Mouse (Mus musculus) adrenal gland, postnatal 14 days (tissue): ENCODE results near the gene Mpv17. TPM values are rescaled to one million over a fixed set of nuclear protein-coding genes. Genes with fewer than 3 reads are reported as not detected.

ENCODE experiments used
- DNase-seq: peaks from one replicate; pipeline ENCODE4 v3.0.0; 2021; ENCODE audit warnings: mixed read lengths
- total RNA-seq: library from RNA; stranded (reverse); gene quantifications from 2 replicates; pipeline ENCODE4 v1.2.3, GENCODE M21; 2021

Gene Mpv17
- total RNA-seq, 1 experiment from 2014 or later = 46.4 TPM

DNA sequence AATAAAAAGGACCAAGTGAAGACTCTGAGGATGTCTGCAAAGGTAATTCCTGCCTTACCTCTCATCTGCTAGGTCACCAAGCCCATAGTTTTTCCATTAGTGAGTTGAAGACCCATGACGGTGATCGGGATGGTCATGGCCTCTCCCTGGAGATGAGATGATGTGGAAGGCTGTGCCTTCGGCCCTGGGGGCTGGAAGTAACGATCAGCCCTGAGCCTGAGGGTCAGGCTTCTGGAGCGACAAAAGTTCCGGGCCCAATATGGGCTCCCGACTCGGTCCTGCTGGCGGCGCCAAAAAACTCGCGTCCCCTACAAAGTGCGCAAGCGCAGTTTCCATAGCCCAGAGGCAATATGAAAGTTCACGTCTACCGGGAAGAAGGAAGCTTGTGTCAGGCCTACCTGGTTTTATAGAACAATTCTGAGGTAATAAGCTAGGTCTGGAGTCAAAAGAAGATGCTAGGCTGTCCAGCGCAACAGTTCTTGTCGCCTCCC, 46.0 kb downstream of the Mpv17 start, which contains the start of gene Slc30a3:
Gene Slc30a3, minus strand, starts transcription at position 238 of the 491 bp plus-strand sequence.
- DNase-seq = no peak

DNA sequence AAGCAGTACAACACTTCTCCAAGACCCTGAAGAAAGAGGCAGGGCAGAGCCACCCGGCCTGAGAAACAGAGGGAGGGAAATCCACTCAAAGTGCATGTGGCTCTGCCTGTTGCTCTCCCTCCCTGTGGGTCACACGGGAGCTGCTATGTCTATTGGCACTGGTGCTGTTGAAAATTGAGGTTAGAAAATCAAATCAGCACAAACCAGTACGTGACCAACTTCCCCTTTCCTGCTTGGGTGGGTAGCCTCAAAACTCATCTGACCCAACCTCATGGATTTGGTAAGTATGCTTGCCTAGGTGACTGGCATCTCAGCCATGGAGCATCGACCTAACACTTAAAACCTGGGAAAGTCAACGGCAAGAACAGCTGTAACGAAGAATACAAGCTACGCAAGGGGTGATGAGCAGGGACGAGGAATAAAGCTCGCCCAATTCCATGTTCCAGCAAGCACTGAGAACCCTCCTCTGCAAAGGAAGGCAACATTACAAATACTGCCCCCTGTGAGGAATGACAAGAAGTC, 48.2 kb downstream of the Mpv17 start, which contains the start of gene Dnajc5g:
Gene Dnajc5g, plus strand, starts transcription at position 472 of the 522 bp plus-strand sequence.
- DNase-seq = no peak

DNA sequence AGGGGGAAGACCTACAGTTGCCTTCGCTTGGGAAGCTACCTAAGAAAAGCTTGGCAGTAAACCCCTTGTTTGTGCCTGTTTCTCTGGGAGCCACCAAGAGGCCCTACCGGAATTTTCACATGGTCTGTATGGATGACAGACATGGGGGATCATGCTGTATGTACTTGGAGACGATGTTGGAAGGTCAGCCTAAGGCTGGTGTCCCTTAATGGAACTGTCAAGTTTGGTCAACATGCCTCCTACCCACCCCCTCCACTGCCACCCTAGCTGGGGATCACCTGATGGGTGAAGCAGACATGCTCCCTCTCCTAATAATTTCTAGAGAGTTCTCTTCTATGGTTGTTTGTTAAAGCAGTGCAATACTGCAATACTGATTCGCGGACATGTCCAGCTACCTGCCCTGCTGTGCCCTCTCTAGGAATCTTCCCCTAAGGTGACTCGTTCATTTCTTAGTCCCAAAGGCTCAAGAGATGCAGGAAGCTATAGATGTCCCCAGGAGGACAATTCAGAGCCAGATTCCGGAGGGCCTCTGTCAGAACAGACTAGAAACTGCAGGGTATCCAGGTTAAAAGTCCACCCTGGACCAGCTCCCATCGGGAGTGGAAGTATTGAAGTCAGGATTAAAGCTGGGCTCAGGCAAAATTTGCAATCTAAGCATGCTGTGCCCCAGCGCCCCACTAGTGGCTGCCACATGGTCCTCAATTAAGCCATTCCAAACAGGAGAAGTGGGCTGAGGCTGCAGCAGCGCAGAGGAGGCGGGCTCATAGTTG, 58.2 kb downstream of the Mpv17 start:
- no peak for DNase-seq

DNA sequence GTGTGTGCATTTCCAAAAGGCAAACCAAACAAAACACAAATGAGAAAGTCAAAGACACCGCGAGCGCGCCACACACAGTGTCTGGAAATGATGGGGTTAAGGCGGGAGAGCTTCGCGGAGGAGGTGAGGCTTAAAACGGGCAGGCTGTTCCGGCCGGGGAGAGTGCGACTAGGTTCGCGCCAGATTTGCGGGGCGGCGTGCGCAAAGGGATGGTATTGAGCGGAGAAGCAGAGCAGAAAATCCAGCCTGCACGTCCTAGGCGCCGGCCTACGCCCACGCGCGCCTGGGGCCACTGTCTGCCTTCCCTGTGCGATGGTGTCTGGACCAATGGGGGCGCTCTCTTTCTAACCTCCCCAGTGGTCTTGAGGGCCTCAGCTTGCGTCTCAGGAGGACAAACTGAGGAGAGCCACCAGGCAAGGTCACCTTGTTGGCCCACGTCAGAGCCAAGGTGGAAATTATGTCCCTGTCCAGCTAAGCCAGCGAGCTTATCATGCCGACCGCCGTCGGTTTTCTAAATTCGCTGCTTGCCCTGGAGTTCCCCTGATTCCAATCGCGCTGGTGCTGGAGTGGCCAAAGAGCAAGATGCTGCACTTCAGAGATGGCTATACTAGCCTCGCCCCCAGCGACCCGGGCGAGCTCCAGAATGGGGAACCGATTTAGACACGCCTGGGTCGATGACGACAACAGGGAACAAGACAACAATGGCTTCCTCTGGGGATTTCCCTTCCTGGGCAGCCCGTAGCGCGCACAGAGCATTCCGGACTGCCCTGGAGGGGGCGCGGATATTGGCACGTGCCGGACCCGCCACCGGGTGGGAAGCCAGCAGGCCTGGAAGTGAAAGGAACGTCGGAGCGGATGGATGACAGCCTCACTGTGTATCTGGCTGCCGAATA, 59.0 kb downstream of the Mpv17 start:
- DNase-seq = peak; percentile 73

DNA sequence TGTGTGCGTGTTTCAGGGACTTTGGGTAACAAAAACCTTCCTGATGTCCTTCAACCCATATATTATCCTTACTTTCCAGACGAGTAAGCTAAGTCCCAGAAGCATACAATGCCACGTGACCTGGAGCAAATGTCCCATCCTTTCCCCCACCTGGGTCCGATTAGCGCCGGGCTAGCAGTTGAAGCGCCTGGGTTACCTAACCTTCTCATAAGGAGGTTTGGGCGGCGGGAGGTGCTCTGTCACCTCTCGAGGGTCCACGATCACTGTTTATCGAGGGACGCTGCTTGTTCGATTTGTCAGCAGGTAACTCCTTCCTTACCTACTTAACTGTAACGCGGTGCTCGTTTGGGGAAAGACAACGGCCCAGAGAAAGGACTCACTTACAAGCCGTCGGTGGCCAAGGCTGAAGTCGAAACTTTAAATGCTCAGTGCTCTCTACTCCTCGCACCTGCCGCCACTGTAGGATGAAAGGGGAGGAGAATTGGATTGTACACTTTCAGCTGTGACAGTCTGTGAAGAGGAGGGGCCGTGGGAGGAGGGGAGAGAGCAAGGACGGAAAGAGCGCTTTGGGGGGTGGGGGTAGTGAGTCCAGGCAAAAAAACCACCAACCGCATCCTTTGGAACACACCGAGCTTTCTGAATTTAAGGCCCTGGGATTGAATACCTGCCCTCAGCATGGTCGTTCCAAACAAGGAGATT, 59.8 kb downstream of the Mpv17 start:
- DNase-seq = no peak

DNA sequence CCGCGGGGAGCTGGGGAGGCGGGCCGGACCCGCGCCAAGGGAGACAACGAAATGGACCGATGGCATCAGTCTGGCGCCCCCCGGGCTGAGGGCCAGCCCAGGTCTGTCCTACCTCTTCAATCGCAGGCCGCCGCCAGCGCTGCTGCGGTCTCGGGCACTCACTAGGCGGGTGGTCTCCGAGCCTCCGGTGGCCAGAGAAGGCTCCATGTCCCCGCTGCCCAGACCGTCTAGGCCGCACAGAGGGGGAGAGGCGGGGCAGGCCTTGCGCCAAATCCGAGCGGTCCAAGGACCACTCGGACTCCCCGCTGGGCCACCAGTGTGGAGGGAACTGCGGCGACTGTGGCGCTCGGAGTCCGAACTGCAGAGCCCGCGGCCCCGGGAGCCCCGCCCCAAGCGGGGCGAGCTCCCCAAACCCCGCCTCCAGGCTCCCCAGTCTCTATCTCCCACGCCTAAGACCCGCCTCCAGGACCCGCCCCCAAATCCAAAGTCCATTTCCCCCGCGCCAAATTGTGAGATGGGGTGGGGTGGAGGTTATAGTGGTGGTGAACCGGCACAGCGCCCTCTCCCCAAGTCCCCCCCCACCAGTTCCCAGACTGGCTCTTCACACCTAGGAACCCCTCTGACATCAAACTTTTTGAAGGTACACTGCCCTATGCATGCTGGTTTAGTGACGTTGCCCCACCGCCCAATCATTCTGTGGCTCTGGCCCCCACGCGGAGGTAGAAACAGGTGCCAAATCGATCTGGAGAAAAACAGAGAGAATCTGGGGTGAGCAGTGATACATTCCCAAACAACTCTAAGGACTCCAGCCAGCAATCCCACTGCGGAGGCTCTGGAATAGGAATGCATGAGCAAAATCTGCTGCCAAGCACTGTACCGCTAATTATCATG, 60.7 kb downstream of the Mpv17 start:
- peak; percentile 44 for DNase-seq

DNA sequence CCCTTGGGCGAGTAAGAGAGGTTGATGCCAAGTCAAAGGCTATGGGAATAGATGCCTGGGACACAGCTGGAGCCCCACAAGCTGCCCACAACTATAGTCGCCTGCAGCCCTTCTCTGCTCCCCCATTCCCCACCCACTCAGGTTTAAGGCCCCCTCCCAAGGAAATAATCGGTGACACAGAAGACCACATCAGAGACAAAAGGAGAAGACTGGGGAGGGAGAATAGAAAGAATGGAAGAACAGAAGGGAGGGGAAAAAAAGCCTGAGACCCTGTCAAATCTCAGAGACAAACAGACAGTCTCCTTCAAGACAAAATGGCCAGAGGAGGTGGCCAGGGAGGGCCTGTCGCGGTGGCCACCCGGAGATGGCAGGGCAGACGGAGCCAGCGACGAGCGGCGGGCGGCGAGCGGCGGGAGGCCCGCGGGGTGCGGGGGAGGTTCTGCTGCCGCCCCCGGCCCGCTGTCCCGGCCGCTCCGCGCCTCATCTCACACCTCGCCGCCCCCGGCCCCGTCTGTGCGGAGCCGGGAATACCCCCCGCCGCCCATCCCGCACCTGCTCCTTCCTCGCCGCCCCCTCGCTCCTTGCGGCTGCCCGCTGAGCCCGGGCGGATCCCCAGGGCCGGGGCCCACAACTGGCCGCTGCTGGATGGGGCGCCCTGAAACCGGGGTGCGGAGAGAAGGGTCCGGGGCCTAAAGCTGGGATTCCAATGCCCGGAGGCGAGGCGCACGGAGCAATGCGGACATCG, 61.6 kb downstream of the Mpv17 start:
- DNase-seq = no peak

Other genes starting within 250 kb of the Mpv17 start
- gene Ost4, start 246.5 kb downstream of the Mpv17 start, total RNA-seq = 210 and 212 TPM in 2 replicates
- gene Emilin1, start 240.8 kb downstream of the Mpv17 start, total RNA-seq = 46.2 and 51.0 TPM in 2 replicates
- gene Khk, start 232.8 kb downstream of the Mpv17 start, total RNA-seq = 48.4 and 70.5 TPM in 2 replicates
- 0.56 and 0.86 TPM in 2 replicates for gene Cgref1, start 208.7 kb downstream of the Mpv17 start, total RNA-seq
- 117 and 128 TPM in 2 replicates for gene Preb, start 193.9 kb downstream of the Mpv17 start, total RNA-seq
- gene Tcf23, start 185.6 kb downstream of the Mpv17 start, total RNA-seq = 1.1 and 1.2 TPM in 2 replicates
- gene Atraid, start 105.9 kb downstream of the Mpv17 start, total RNA-seq = 116 and 121 TPM in 2 replicates
- gene Slc5a6, start 105.3 kb downstream of the Mpv17 start, total RNA-seq = 19.7 and 24.0 TPM in 2 replicates
- 31.0 and 37.3 TPM in 2 replicates for gene Cad, start 99.5 kb downstream of the Mpv17 start, total RNA-seq
- gene Dnajc5g, start 48.0 kb downstream of the Mpv17 start, total RNA-seq = not detected in 2 replicates
- gene Slc30a3, start 46.0 kb downstream of the Mpv17 start, total RNA-seq = 0.49 and 0.74 TPM in 2 replicates
- not detected in 2 replicates for gene Trim54, start 37.5 kb downstream of the Mpv17 start, total RNA-seq
- gene Ucn, start 15.4 kb downstream of the Mpv17 start, total RNA-seq = not detected in 2 replicates
- 1.7 and 1.9 TPM in 2 replicates for gene Gm29609, start 25.7 kb upstream of the Mpv17 start, total RNA-seq
- gene Gtf3c2, start 25.9 kb upstream of the Mpv17 start, total RNA-seq = 54.3 and 58.6 TPM in 2 replicates
- 85.0 and 95.4 TPM in 2 replicates for gene Snx17, start 39.0 kb upstream of the Mpv17 start, total RNA-seq
- 42.7 and 64.9 TPM in 2 replicates for gene Eif2b4, start 39.2 kb upstream of the Mpv17 start, total RNA-seq
- gene Zfp513, start 48.1 kb upstream of the Mpv17 start, total RNA-seq = 25.8 and 27.9 TPM in 2 replicates
- gene Ppm1g, start 66.4 kb upstream of the Mpv17 start, total RNA-seq = 117 and 121 TPM in 2 replicates
- gene Nrbp1, start 86.6 kb upstream of the Mpv17 start, total RNA-seq = 79.7 and 87.7 TPM in 2 replicates
- not detected in 2 replicates for gene Gm9970, start 87.0 kb upstream of the Mpv17 start, total RNA-seq
- 2.7 and 4.8 TPM in 2 replicates for gene Krtcap3, start 97.4 kb upstream of the Mpv17 start, total RNA-seq
- 36.0 and 41.5 TPM in 2 replicates for gene Ift172, start 136.9 kb upstream of the Mpv17 start, total RNA-seq
- gene Fndc4, start 141.8 kb upstream of the Mpv17 start, total RNA-seq = 10.9 and 12.2 TPM in 2 replicates
- gene Gckr, start 143.2 kb upstream of the Mpv17 start, total RNA-seq = 1.6 and 13.8 TPM in 2 replicates